Mouse (Mus musculus) intestine, postnatal 0 days (tissue): Measurements from ENCODE around the gene Dcaf7. TPM values are rescaled to one million over a fixed set of nuclear protein-coding genes. Genes with fewer than 3 reads are reported as not detected.
A peak's percentile ranks its signal among the peaks of the same experiment; 100 is the strongest.

Experiments used
- ATAC-seq: fragments of 200-750 bp; cut with Nextera tagmentation; 2 replicates; pipeline ENCODE4 v1.8.0; 2017; ENCODE audit warnings: mild to moderate bottlenecking, moderate TSS enrichment, moderate library complexity
- H3K27ac ChIP-seq: fragments of 300-500 bp; sonication (generic); 2 replicates; pipeline ENCODE4 v1.5.1; 2014; ENCODE audit warnings: mild to moderate bottlenecking, low read depth, low read length, moderate library complexity
- H3K27me3 ChIP-seq: fragments of 300-500 bp; sonication (generic); replicated peaks from 2 replicates; pipeline ENCODE4 v1.6.1; 2014; ENCODE audit warnings: low read length, mixed read lengths; ENCODE audit not compliant: control insufficient read depth, insufficient read depth
- H3K36me3 ChIP-seq: fragments of 300-500 bp; sonication (generic); 2 replicates; pipeline ENCODE4 v1.6.1; 2014; ENCODE audit warnings: mild to moderate bottlenecking, moderate library complexity; ENCODE audit not compliant: control insufficient read depth, insufficient read depth
- H3K4me1 ChIP-seq: fragments of 300-500 bp; sonication (generic); replicated peaks from 2 replicates; pipeline ENCODE4 v1.6.1; 2014; ENCODE audit warnings: antibody characterized with exemption, low read length, mixed read lengths; ENCODE audit not compliant: control insufficient read depth, insufficient read depth
- H3K4me2 ChIP-seq: fragments of 300-500 bp; sonication (generic); replicated peaks from 2 replicates; pipeline ENCODE4 v1.6.1; 2014; ENCODE audit warnings: low read depth, mild to moderate bottlenecking, moderate library complexity
- H3K4me3 ChIP-seq: fragments of 300-500 bp; sonication (generic); 2 replicates; pipeline ENCODE4 v1.5.1; 2014; ENCODE audit warnings: low read depth, low read length
- H3K9ac ChIP-seq: fragments of 300-500 bp; sonication (generic); 2 replicates; pipeline ENCODE4 v1.6.1; 2014; ENCODE audit warnings: mild to moderate bottlenecking, low read depth, low read length
- H3K9me3 ChIP-seq: fragments of 300-500 bp; sonication (generic); 2 replicates; pipeline ENCODE4 v1.6.1; 2016; ENCODE audit warnings: mixed run types; ENCODE audit not compliant: control insufficient read depth
- CTCF ChIP-seq: sonication (generic); IDR thresholded peaks from 2 replicates; pipeline ENCODE4 v1.5.1; 2016; ENCODE audit warnings: low read depth, mild to moderate bottlenecking, control low read depth, antibody characterized with exemption, moderate library complexity
- WGBS: fragments of 180-500 bp; shearing (Covaris S2); extraction: QIAGEN DNeasy Blood & Tissue Kit; methylation state at CpG from one replicate; pipeline ENCODE4 v1.1.7; 2014; 5-methylcytosine and 5-hydroxymethylcytosine counted together
- polyA plus RNA-seq: library from polyadenylated mRNA; unstranded; fragments of >200 nt; fragmentation: Nextera tagmentation; extraction: Ambion mirVana; gene quantifications from 2 replicates; pipeline ENCODE4 v1.2.1, GENCODE M21; 2015

The Dcaf7 gene
- polyA plus RNA-seq, 1 experiment from 2014 or later = 31.3 TPM

DNA sequence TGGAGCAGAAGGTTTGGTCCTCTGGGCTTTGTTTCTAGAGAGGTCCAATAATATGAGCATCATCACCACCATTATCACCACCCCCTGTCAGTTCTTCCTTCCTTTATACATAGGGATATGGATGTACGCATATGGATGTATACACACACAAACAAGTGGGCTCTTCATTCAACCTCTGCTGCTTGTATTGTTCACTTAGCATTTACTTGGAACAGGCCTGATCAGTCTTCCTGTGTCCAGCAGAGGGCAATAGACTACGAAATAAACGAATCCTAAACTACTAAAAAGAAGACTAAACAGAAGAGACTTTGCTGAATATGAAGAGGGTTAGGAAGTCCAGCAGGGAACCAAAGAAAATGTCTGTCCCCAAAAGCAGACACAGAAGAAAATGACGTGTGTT lies 35.0 kb upstream of the Dcaf7 start:
- Histone ChIP-seq H3K4me2 (no peak overlapping the region), H3K27ac (no peak overlapping the region), H3K9me3 (no peaks in the 10 kb centered on the region), H3K27me3 (no peaks in the 10 kb centered on the region), H3K4me1 (0 out of 2 replicates have a peak, but pooled peaks cover 5% of the 10 kb centered on the region), H3K9ac (no peak overlapping the region), H3K36me3 (no peaks in the 10 kb centered on the region), H3K4me3 (no peak overlapping the region)
- ATAC-seq = no peak
- 41% methylated on average over 4 of the region's 4 CpGs for WGBS
- peak; percentile 70 for TF ChIP-seq CTCF

DNA sequence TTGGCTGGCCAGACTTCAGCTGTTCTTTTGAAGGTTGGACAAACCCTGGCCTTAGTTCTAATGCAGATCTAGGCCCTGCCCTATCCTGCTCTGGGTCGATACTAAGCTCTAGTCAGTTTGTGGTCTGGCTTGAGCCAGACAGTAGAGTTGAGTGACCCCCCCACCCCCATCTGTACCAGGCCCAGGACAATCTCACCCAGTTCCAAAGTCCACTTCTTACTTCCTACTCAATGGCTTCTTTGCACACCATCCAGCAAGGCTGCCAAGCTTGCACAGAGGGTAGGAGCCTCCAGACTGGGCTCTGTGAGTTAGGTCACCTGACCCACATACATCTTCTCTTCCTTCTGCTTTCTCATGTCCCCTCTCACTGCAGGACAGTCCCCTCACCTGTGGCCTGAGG lies 32.1 kb upstream of the Dcaf7 start:
- WGBS = 58% methylated on average over 1 of the region's 1 CpGs
- Histone ChIP-seq H3K9me3 (no peaks in the 10 kb centered on the region), H3K9ac (no peak overlapping the region), H3K36me3 (no peaks in the 10 kb centered on the region), H3K27me3 (0 out of 2 replicates have a peak, but pooled peaks cover 5% of the 10 kb centered on the region), H3K4me3 (no peak overlapping the region), H3K4me2 (no peak overlapping the region), H3K4me1 (0 out of 2 replicates have a peak, but pooled peaks cover 5% of the 10 kb centered on the region), H3K27ac (no peak overlapping the region)
- peak; percentile 42; the same call in 1 of the 2 replicates for ATAC-seq
- no peak for TF ChIP-seq CTCF

DNA sequence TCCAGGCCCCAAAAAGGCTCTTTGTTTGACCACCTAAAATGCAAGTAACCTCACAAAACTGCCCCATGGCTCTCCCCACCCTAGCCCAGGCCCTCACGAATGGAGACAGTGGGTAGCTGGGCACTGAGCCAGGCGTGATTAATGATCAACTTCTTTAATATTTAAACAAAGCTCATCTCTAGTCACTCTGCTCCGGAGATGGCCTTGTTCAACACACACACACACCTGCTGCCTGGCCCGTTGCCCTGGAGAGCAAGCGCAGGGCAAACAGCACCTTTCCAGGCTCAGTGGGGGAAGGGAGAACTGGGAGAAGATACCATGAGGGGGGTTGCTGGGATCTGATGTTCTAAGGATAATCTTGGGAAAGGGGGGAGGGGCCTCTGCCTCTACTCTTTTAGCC lies 30.7 kb upstream of the Dcaf7 start:
- TF ChIP-seq CTCF = no peak
- WGBS = 8% methylated on average over 5 of the region's 5 CpGs
- H3K27ac ChIP-seq = no peak overlapping the region

DNA sequence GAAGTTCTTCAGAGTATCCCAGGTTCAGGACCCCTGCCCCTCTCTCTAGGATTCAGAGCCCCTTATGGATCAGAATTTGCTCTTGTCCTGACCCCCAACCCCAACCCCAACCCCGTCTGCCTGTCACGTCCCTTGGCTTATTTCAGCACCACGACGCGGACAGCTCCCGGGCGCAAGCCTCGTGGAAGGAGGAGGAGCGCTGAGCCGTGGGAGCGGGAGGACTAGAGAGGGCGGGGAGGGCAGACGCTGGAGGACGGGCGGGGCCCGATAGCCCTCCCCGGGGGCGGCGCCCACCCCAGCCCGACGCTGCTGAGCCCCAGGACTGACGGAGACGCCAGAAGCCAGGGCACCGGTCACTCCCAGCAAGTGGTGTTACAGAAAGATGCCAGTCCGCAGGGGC lies 28.9 kb upstream of the Dcaf7 start, which contains the start of gene Kcnh6:
Gene Kcnh6, plus strand, starts transcription at position 304 of the 400 bp plus-strand sequence.
- H3K27ac ChIP-seq = no peak within 1 kb of the TSS
- H3K4me2 ChIP-seq = peak within 1 kb of the TSS; percentile 64
- H3K36me3 ChIP-seq = no peaks in the 10 kb centered on the region
- peak; percentile 34; the same call in 1 of the 2 replicates for ATAC-seq
- no peak within 1 kb of the TSS for H3K9ac ChIP-seq
- H3K9me3 ChIP-seq = no peaks in the 10 kb centered on the region
- peak within 1 kb of the TSS; percentile 26 for H3K4me3 ChIP-seq
- H3K4me1 ChIP-seq = 0 out of 2 replicates have a peak, but pooled peaks cover 5% of the 10 kb centered on the region
- TF ChIP-seq CTCF = no peak
- WGBS = 2% methylated on average over 25 of the region's 25 CpGs
- H3K27me3 ChIP-seq = 0 out of 2 replicates have a peak, but pooled peaks cover 5% of the 10 kb centered on the region

More for the DNA sequence above, 30.7 kb upstream of the Dcaf7 start:
- peak; percentile 35; the same call in 1 of the 2 replicates for ATAC-seq
- Histone ChIP-seq H3K4me2 (no peak overlapping the region), H3K9me3 (no peaks in the 10 kb centered on the region), H3K4me1 (0 out of 2 replicates have a peak, but pooled peaks cover 5% of the 10 kb centered on the region), H3K9ac (no peak overlapping the region), H3K27me3 (0 out of 2 replicates have a peak, but pooled peaks cover 5% of the 10 kb centered on the region), H3K4me3 (no peak overlapping the region), H3K36me3 (no peaks in the 10 kb centered on the region)

DNA sequence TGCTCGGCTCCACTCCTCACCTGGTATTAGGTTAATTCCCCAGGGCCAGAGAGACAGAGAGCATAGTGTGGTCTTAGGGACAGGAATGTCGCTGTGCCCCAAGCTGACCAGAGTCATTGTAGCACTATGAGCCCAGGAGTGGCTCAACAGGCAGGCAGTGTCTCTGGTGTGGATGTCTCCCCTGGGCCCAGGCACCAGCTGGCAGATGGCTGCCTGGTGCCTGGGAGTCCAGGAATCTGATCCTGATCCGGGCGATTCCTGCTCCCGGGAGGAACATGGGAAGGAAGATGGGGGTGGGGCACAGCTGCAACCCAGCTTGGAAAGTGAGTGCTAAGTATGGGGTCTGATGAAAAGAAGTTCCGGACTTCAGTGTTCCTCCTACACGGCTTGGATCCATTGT lies 24.0 kb upstream of the Dcaf7 start:
- no peak for ATAC-seq

DNA sequence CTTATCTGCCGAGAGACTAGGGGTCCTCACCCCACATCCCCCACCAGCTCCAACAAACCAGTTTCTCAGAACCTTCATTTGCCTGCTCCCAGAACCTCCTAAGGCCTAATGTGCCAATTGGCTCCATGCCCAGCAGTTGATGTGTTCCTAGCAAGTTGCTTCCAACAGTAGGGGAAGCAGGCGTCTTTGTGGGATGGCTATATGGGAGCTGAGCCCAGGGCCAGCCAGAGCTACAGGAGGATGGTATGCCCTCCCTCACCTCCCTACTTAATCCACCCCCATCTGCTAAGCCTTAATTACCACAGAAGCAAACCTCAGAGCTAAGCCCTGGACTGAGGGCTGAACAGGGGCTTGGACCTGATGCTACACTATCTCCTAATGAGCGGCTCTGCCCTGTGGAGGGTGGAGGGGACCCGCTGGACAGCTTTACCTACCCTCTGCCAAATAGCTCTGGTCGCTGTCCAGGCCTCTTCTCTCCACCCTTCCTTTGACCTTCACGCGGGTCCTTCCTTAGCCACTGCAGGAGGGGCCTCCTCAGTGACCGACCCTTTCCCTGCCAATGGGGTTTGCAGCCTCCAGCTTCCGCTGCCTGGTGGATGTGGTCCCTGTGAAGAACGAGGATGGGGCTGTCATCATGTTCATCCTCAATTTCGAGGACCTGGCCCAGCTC lies 23.0 kb upstream of the Dcaf7 start:
- no peaks in the 10 kb centered on the region for H3K36me3 ChIP-seq
- ATAC-seq = no peak
- no peaks in the 10 kb centered on the region for H3K4me1 ChIP-seq
- 0 out of 2 replicates have a peak, but pooled peaks cover 5% of the 10 kb centered on the region for H3K27me3 ChIP-seq
- no peak overlapping the region for H3K27ac ChIP-seq
- H3K4me2 ChIP-seq = no peak overlapping the region
- TF ChIP-seq CTCF = no peak
- no peak overlapping the region for H3K9ac ChIP-seq
- no peaks in the 10 kb centered on the region for H3K9me3 ChIP-seq
- H3K4me3 ChIP-seq = no peak overlapping the region
- 58% methylated on average over 11 of the region's 11 CpGs for WGBS

More for the DNA sequence above, 24.0 kb upstream of the Dcaf7 start:
- Histone ChIP-seq H3K9ac (no peak overlapping the region), H3K27ac (no peak overlapping the region), H3K36me3 (no peaks in the 10 kb centered on the region), H3K4me3 (no peak overlapping the region), H3K4me1 (no peaks in the 10 kb centered on the region), H3K9me3 (no peaks in the 10 kb centered on the region), H3K4me2 (no peak overlapping the region), H3K27me3 (0 out of 2 replicates have a peak, but pooled peaks cover 5% of the 10 kb centered on the region)
- TF ChIP-seq CTCF = no peak
- 53% methylated on average over 7 of the region's 7 CpGs for WGBS
